Mouse (Mus musculus): ENCODE results near the gene Gm49342.

DNA sequence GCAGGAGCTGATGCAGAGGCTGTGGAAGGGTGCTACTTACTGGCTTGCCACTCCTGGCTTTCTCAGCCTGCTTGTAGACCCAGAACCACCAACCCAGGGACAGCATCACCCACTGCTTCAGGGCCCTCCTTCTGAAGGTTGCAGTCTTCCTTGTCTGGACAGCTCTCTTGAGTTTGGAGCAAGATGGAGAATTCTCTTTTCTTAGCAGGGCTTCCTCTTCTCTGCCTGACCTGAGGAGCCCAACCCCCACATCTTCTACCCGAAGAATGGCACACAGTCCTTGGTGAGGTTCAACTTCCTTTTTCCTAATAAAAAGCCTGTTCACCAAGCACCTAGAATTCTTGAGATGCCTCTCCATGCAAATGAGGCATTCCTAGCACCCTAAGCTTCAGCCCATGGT, 26.5 kb downstream of the Gm49342 start:
- TF ChIP-seq CTCF (IDR thresholded peaks at IDR 0.05; ENCODE audit: low read depth): no peak
- no peak for TF ChIP-seq EP300 (IDR thresholded peaks at IDR 0.05; ENCODE audit: low read depth)

Measured in heart, postnatal 0 days (tissue).